Mouse (Mus musculus) limb, embryonic 13.5 days (tissue): ENCODE measurements around the gene Gna14. TPM values are rescaled to one million over a fixed set of nuclear protein-coding genes. Genes with fewer than 3 reads are reported as not detected.

ENCODE experiments used
- ATAC-seq: fragments of 200-750 bp; cut with Nextera tagmentation; 2 replicates; pipeline ENCODE4 v1.8.0; 2017; ENCODE audit warnings: low read depth, moderate number of reproducible peaks, moderate TSS enrichment; ENCODE audit not compliant: low FRiP score
- H3K27ac ChIP-seq: fragments of 300-500 bp; sonication (generic); 2 replicates; pipeline ENCODE4 v1.5.1; 2015; ENCODE audit warnings: inconsistent platforms, mild to moderate bottlenecking, moderate library complexity
- H3K27me3 ChIP-seq: fragments of 300-500 bp; sonication (generic); 2 replicates; pipeline ENCODE4 v1.6.1; 2015; ENCODE audit warnings: mild to moderate bottlenecking, inconsistent platforms
- H3K36me3 ChIP-seq: fragments of 300-500 bp; sonication (generic); 2 replicates; pipeline ENCODE4 v1.6.1; 2015; ENCODE audit warnings: inconsistent platforms, mild to moderate bottlenecking, moderate library complexity
- H3K4me1 ChIP-seq: fragments of 300-500 bp; sonication (generic); 2 replicates; pipeline ENCODE4 v1.6.1; 2015; ENCODE audit warnings: inconsistent platforms
- H3K4me2 ChIP-seq: fragments of 300-500 bp; sonication (generic); replicated peaks from 2 replicates; pipeline ENCODE4 v1.6.1; 2015; ENCODE audit warnings: inconsistent platforms, mild to moderate bottlenecking, moderate library complexity
- H3K4me3 ChIP-seq: fragments of 300-500 bp; sonication (generic); 2 replicates; pipeline ENCODE4 v1.5.1; 2015; ENCODE audit warnings: moderate library complexity, mild to moderate bottlenecking, inconsistent platforms
- H3K9ac ChIP-seq: fragments of 300-500 bp; sonication (generic); 2 replicates; pipeline ENCODE4 v1.6.1; 2015; ENCODE audit warnings: mild to moderate bottlenecking, inconsistent platforms
- H3K9me3 ChIP-seq: fragments of 300-500 bp; sonication (generic); 2 replicates; pipeline ENCODE4 v1.6.1; 2016; ENCODE audit warnings: inconsistent platforms
- WGBS: fragments of 180-500 bp; shearing (Covaris S2); methylation state at CpG from one replicate; pipeline ENCODE4 v1.1.7; 2015; 5-methylcytosine and 5-hydroxymethylcytosine counted together
- polyA plus RNA-seq: library from polyadenylated mRNA; unstranded; fragments of >200 nt; fragmentation: Nextera tagmentation; extraction: Ambion mirVana; gene quantifications from 2 replicates; pipeline ENCODE4 v1.2.1, GENCODE M21; 2015

Gene Gna14
- polyA plus RNA-seq, 1 experiment from 2014 or later, result 2.1 TPM

DNA sequence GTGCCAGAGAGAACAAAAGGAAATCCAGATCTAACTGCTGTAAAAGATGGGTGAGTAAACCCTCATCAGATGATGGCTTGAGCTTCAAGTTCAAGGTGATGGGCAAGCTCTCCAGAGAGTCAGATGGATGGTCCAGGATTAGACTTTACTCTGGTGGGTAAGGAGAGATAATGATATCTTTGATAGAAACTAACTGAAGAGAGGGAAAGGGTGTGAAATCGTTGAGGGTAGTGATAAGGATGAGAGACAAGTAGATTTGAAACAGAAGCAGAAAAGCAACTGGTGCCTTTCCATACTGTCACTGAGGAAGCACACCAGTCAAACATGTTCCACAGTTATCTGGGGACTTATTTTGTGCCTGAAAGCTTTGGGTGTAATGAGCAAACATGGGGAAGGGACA lies 56.9 kb downstream of the Gna14 start:
- Histone ChIP-seq H3K9ac (no peak overlapping the region), H3K4me3 (no peak overlapping the region), H3K4me1 (peaks cover 17% of the 10 kb centered on the region), H3K27me3 (no peaks in the 10 kb centered on the region), H3K36me3 (no peaks in the 10 kb centered on the region), H3K27ac (no peak overlapping the region), H3K4me2 (no peak overlapping the region), H3K9me3 (no peaks in the 10 kb centered on the region)
- ATAC-seq, result no peak
- WGBS, result 90% methylated on average over 1 of the region's 1 CpGs

DNA sequence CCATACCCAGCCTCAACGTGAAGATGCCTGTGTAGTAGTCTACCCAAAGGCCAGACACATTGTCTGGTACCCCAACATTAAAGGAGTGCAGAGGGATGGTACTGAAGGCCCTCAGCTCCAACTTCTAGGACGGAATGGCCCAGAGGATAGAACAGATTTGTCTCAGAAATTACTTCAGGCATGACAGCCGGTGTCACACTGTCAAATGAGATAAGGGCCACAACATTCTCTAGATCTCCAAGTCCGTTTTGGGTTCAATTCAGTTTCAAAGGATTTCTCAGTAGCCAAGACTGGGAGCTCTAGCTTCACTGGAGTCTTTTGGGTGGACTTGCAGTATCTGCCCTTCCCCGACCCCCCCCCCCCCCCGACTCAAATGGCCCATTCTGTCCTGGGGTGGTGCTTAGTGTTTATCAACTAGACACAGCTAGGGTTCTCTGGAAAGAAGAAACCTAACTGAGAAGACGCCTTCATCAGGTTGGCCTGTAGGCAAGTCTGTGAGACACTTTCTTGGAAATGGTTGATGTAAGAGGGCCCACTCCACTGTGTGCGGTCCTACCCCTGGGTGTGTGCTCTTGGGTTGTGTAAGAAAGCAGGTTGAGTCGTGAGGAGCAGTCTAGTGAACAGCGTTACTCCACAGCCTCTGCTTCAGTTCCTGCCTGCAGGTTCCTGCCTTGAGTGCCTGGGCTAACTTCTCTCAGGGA lies 59.4 kb downstream of the Gna14 start:
- no peaks in the 10 kb centered on the region for H3K36me3 ChIP-seq
- H3K9ac ChIP-seq, result no peak overlapping the region
- WGBS, result 94% methylated on average over 10 of the region's 10 CpGs
- no peak for ATAC-seq
- H3K27me3 ChIP-seq, result no peaks in the 10 kb centered on the region
- no peak overlapping the region for H3K4me3 ChIP-seq
- no peak overlapping the region for H3K27ac ChIP-seq
- no peak overlapping the region for H3K4me2 ChIP-seq
- peaks cover 17% of the 10 kb centered on the region for H3K4me1 ChIP-seq
- no peaks in the 10 kb centered on the region for H3K9me3 ChIP-seq

DNA sequence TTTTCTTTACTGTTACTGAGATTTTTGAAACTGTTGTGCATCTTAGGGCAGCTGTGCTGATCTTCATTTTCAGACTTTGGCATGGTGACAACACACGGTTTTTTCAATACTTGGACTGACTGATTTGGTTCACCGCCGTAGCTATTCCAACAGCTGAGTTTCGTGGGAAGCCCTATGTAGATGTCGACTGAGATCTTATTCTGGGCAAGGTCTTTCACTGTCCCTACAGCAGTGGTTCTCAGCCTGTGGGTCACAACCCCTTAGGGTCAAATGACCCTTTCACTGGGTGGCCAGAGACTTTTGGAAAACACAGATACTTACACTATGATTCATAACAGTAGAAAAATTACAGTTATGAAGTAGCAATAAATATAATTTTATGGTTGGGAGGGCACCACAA lies 60.5 kb downstream of the Gna14 start:
- ATAC-seq, result no peak
- Histone ChIP-seq H3K27ac (no peak overlapping the region), H3K4me1 (peaks cover 12% of the 10 kb centered on the region), H3K9ac (no peak overlapping the region), H3K36me3 (no peaks in the 10 kb centered on the region), H3K27me3 (no peaks in the 10 kb centered on the region), H3K4me2 (no peak overlapping the region), H3K4me3 (no peak overlapping the region), H3K9me3 (no peaks in the 10 kb centered on the region)
- WGBS, result 81% methylated on average over 5 of the region's 5 CpGs

DNA sequence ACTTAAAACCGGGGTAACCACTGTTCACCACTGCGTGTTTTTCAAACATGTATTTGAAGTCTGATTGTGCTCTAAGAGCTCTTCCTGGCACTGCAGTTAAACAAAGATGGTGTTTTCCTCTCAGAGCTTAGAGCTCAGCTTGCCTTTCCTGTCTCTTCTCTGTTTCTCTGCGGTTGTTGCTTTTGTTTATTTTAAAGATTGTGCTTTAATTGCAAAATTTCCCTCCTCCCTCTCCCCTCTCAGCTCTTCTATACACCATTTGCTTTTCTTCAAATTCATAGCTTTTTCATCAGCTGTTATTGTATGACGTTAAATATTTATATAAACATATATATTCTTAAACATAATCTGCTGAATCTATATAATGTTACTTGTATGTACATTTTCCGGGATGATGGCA lies 66.5 kb downstream of the Gna14 start:
- Histone ChIP-seq H3K4me3 (no peak overlapping the region), H3K27ac (no peak overlapping the region), H3K27me3 (no peaks in the 10 kb centered on the region), H3K4me2 (no peak overlapping the region), H3K36me3 (no peaks in the 10 kb centered on the region), H3K9ac (no peak overlapping the region), H3K9me3 (no peaks in the 10 kb centered on the region), H3K4me1 (no peaks in the 10 kb centered on the region)
- ATAC-seq, result no peak
- WGBS, result 71% methylated on average over 5 of the region's 5 CpGs

DNA sequence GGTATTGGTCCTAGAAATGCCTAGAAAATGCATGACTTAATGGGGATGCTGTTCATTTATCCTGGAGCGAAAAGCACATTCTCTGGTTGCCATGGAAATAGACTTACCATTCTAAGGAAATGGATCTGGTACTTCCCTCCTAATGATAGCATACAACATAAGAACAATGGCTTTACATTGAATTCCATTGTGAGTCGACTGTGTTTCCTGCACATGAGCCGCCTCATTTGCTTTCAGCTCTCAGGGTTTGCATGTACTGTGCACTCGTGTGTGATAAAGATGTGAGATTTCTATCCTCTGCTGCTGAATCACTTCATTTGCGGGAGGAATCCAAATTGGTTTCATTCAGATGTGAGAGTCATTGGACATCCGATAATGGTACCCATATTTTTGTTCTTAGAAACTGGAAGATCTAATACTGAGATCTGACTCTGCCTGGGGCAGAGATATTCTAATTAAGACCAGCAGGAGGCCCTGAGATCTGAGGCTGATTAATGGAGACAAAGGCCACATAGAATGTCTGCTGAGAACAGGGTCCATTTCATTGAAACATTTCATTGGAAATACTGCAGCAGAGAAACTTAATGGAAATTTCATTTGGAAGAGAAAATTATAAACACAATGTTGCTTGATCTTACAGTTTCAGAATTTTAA lies 71.3 kb downstream of the Gna14 start:
- Histone ChIP-seq H3K4me1 (no peaks in the 10 kb centered on the region), H3K9me3 (no peaks in the 10 kb centered on the region), H3K4me3 (no peak overlapping the region), H3K9ac (no peak overlapping the region), H3K4me2 (no peak overlapping the region), H3K27me3 (no peaks in the 10 kb centered on the region), H3K27ac (no peak overlapping the region), H3K36me3 (no peaks in the 10 kb centered on the region)
- ATAC-seq, result no peak
- 77% methylated on average over 6 of the region's 6 CpGs for WGBS

DNA sequence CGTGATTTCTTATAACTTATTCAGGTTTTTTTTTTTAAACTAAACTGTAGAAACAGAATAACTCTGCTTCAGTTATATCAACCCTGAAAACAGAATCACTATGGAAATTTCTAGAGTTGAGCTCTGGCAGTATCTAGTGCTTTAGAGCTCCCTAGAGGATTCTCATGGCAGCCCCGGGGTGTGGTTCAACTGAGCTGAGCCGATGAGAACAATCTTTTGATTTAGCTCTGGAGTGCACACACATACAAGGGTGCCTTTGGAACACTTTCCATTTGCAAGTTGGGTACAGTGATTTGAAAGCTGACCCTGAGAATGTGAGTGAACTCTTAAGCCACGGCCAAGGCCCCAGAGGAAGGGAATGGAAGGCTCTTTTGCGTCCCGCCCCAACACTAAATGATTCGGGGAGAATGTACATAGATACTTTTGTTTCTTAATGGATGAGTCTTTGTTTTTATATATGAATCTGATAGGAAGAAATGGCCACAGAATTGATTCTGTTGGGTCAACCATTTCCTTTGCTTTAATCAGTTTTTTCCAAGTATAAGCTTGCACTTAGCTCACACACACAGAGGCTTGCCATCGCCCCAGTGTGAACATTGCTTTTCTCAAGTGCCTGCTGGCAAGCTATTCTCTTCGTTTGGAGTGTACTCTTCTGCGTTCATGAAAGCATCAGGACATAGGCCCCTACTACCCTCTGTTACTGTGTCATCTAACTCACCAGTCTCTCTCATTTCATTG lies 75.0 kb downstream of the Gna14 start:
- H3K4me2 ChIP-seq, result no peak overlapping the region
- H3K27ac ChIP-seq, result no peak overlapping the region
- no peaks in the 10 kb centered on the region for H3K4me1 ChIP-seq
- ATAC-seq, result no peak
- no peaks in the 10 kb centered on the region for H3K36me3 ChIP-seq
- no peaks in the 10 kb centered on the region for H3K27me3 ChIP-seq
- H3K9me3 ChIP-seq, result no peaks in the 10 kb centered on the region
- H3K4me3 ChIP-seq, result no peak overlapping the region
- 82% methylated on average over 10 of the region's 10 CpGs for WGBS
- no peak overlapping the region for H3K9ac ChIP-seq

DNA sequence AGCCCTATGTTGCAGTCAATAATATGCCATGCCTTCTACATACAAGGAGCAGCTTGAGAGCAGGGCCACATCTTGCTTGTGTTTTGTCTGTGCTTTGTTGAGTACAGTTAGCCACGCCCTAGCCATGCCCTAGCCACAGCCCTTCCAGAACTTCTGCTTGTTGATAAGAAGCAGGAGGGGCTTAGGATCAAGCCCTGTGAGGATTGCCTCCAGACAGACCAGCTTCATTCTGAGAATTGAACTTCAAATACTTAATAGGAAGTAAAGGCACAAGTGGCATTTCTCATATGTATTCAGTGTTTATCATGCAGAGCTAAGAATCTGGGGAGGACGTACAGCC lies 75.5 kb downstream of the Gna14 start:
- H3K4me1 ChIP-seq, result no peaks in the 10 kb centered on the region
- no peak overlapping the region for H3K4me3 ChIP-seq
- no peaks in the 10 kb centered on the region for H3K36me3 ChIP-seq
- H3K4me2 ChIP-seq, result no peak overlapping the region
- H3K27me3 ChIP-seq, result no peaks in the 10 kb centered on the region
- no peaks in the 10 kb centered on the region for H3K9me3 ChIP-seq
- H3K27ac ChIP-seq, result no peak overlapping the region
- ATAC-seq, result no peak
- WGBS, result 72% methylated on average over 2 of the region's 2 CpGs
- H3K9ac ChIP-seq, result no peak overlapping the region

DNA sequence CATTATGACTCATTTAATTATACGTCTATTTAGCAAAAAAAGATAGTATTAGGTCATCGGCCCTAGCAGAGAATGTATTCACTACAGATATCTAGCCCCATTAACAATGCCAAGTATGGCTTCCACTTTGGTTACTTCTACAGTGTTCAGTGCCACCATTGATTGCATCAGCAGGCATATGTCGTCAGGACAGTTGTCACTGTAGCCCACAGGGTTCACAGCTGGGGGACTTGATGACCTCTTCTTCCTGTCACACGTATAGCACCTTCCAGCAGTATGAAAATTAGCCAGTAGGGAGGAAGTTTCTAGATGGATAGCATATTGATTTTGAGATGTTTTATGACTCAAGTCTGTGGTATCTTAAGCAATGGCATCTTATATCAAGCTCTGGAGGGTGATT lies 78.6 kb downstream of the Gna14 start:
- no peaks in the 10 kb centered on the region for H3K27me3 ChIP-seq
- H3K36me3 ChIP-seq, result no peaks in the 10 kb centered on the region
- H3K4me2 ChIP-seq, result no peak overlapping the region
- H3K4me3 ChIP-seq, result no peak overlapping the region
- no peak overlapping the region for H3K27ac ChIP-seq
- WGBS, result 78% methylated on average over 4 of the region's 4 CpGs
- ATAC-seq, result no peak
- no peaks in the 10 kb centered on the region for H3K4me1 ChIP-seq
- H3K9ac ChIP-seq, result no peak overlapping the region
- no peaks in the 10 kb centered on the region for H3K9me3 ChIP-seq

DNA sequence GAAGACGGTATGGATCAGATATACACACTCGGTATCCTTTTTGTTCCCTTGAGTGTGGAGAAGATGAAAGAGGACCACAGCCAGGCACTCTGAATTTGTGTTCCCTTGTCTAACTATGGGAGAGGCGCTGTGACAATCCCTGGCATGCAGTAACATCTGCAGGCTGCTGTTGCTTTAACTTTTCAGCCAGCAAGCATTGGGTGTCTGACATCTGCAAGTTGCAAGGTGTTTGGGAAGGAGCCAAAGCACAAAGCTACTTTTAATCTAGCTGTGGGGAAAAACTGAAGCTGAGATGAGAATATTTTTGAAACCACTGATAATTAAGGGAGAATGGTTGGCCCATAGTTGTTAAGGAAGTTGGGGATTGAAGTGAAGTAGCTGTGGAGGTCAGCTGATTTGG lies 83.0 kb downstream of the Gna14 start:
- H3K27me3 ChIP-seq, result no peaks in the 10 kb centered on the region
- no peak overlapping the region for H3K4me3 ChIP-seq
- H3K4me1 ChIP-seq, result no peaks in the 10 kb centered on the region
- H3K9me3 ChIP-seq, result no peaks in the 10 kb centered on the region
- no peak for ATAC-seq
- no peak overlapping the region for H3K4me2 ChIP-seq
- no peak overlapping the region for H3K9ac ChIP-seq
- no peak overlapping the region for H3K27ac ChIP-seq
- 66% methylated on average over 3 of the region's 3 CpGs for WGBS
- no peaks in the 10 kb centered on the region for H3K36me3 ChIP-seq

DNA sequence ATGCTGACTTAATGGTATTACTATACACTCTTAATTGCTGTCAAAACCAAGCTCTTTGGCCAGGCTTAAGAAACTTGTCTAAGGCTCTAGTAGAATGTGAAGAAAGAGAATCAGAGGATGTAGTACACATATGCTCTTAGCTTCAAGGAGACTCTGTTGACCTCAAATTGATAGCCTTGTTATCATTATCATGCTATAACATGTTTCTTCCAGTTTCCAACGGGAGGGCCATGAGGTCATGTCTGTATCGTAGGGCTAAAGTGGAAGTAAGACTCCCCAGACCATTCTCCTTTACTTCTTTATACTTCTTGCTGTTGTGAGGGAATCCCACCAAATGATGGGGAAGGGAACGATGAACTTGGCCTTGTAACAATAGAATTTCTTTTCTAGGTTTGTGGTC lies 85.0 kb downstream of the Gna14 start:
- Histone ChIP-seq H3K4me3 (no peak overlapping the region), H3K27ac (no peak overlapping the region), H3K9me3 (no peaks in the 10 kb centered on the region), H3K9ac (no peak overlapping the region), H3K27me3 (no peaks in the 10 kb centered on the region), H3K4me2 (no peak overlapping the region), H3K36me3 (no peaks in the 10 kb centered on the region), H3K4me1 (no peaks in the 10 kb centered on the region)
- no peak for ATAC-seq
- WGBS, result 87% methylated on average over 3 of the region's 3 CpGs

DNA sequence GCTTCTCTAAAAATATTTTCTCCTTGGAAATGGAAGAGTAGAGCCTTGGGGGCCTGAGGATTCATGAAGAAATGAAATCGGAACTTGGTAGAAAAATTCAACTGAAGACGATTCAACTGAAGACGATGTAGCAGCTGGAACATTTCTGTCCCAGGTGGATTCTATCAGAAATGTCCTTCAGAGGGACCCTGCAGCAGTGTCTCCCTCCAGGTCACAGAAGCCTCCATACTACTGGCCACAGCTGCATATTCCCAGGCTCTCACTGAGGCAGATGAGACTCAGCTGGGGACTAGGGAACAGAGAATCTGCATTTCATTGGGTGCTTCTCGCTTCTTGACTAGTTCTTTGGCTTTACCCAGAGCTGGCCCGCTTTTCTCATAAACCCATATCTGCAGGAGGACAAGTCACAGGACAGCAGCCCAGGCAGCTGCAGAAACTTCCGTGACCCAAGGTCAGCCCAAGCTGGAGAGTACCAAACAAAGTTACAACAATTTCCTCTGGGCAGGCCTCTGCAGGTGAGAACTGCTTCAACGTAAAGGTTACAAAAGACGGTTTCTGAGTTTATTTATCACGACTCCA lies 90.8 kb downstream of the Gna14 start:
- no peaks in the 10 kb centered on the region for H3K36me3 ChIP-seq
- H3K4me3 ChIP-seq, result no peak overlapping the region
- no peaks in the 10 kb centered on the region for H3K27me3 ChIP-seq
- H3K9me3 ChIP-seq, result no peaks in the 10 kb centered on the region
- no peaks in the 10 kb centered on the region for H3K4me1 ChIP-seq
- ATAC-seq, result no peak
- H3K4me2 ChIP-seq, result no peak overlapping the region
- no peak overlapping the region for H3K9ac ChIP-seq
- no peak overlapping the region for H3K27ac ChIP-seq
- 81% methylated on average over 9 of the region's 9 CpGs for WGBS

DNA sequence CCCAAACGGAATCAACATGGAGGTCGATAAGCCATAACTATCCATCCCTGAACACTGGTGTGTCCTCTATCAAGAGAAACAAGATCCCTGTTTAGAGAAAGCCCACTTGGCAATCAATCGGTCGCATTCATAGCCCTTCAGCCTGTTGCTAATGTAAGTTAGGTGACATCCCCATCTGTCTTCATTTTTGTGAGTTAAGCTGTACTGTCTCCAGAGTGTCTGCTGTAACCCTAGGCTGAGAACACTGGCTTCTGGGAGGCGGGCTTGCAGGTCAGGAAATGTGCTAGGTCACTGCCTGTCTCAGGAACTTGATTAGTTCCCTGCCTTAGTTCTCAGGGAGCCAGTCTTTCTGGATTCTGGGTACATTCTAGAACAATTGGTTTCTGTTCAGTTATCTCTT lies 91.5 kb downstream of the Gna14 start:
- H3K9me3 ChIP-seq, result no peaks in the 10 kb centered on the region
- H3K4me1 ChIP-seq, result no peaks in the 10 kb centered on the region
- H3K27me3 ChIP-seq, result no peaks in the 10 kb centered on the region
- H3K4me3 ChIP-seq, result no peak overlapping the region
- 69% methylated on average over 5 of the region's 5 CpGs for WGBS
- no peak overlapping the region for H3K27ac ChIP-seq
- ATAC-seq, result no peak
- no peak overlapping the region for H3K9ac ChIP-seq
- H3K4me2 ChIP-seq, result no peak overlapping the region
- H3K36me3 ChIP-seq, result no peaks in the 10 kb centered on the region
